Mouse (Mus musculus): ENCODE data around the gene Rbfox1.

DNA sequence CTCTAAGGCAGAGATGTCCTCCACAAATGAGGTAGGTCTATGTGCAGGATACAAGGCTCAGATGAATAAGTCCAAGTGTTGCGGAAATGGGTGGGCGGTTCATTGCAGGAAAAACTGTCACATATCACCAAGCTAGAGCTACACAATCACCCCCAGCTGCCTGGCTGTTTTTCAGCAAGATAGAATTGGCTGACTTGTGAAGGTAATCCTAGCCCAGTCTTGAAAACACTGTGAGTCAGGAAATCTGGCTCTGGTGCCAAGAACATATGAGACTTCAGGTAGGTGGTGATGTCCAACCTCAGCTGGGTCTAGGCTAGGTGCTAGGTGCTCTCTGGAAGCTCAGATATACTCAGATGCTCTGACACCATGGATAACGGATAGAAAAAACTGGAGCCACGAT, 1372.2 kb downstream of the Rbfox1 start:
- no peak for TF ChIP-seq MAX (IDR thresholded peaks at IDR 0.05)
- TF ChIP-seq CTCF (IDR thresholded peaks at IDR 0.05; ENCODE audit: control insufficient read depth, insufficient read depth, insufficient read length): no peak
- TF ChIP-seq FOSL1 (IDR thresholded peaks at IDR 0.05; ENCODE audit: insufficient read depth, low read length, poor library complexity, severe bottlenecking): no peak

Data from C2C12 (cell line).